Mouse (Mus musculus) urinary bladder, postnatal 10 days (tissue): Measurements from ENCODE around the gene Scgb2b7.
"Not testable (repeated sequence)": the region's sequence is repeated elsewhere in the genome, so short reads cannot be mapped to it uniquely, and the experiment has no call there.

ENCODE experiments used
- DNase-seq: peaks from one replicate; pipeline ENCODE4 v3.0.0; 2022; ENCODE audit warnings: low spot score

Gene Scgb2b7

DNA sequence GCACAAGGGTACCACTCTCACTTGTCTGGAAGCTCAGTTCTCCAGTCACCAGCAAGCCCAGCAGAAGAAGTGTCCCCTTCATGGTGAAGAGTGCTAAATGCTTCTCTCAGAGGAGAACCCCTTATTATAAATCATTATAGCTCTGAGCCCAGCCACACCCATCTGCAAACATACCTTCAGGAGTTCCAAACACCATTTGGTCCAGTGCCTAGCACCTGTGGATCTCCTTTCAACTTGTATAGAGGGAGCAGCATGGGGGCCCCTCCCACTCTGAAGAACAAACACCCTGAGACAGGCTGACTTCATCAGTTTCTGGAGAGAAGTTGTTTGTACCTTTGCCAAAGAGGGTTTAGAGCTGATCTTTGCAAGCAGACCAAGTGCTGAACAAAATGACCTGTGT lies at the start of gene Scgb2b7:
Scgb2b7 (minus strand) TSS at position 101 of the 400 bp plus-strand sequence.
- DNase-seq, result not testable (repeated sequence)

DNA sequence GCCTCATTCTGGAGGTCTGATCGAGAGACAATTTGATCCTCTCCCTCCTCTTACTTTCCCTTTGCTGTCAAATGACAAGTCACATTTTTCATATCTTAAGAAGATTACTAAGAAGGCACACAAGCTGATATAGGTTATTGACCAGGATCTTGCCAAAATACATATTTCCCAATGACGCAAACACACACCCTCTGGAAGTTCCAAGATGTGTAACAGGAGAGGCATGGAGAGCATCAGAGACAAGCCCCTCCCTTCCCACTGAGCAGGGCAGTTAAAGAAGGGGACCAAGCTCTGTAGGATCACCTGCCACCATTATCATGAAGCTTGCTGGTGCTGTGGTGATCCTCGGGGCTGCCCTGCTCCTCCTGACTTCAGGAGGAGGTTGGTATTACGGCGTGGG lies 6.8 kb upstream of the Scgb2b7 start, which contains the start of gene Scgb1b7:
Scgb1b7 (plus strand) TSS at position 301 of the 400 bp plus-strand sequence.
- not testable (repeated sequence) for DNase-seq
